Mouse (Mus musculus): ENCODE data around the gene Myo9b. TPM values are rescaled to one million over a fixed set of nuclear protein-coding genes. Genes with fewer than 3 reads are reported as not detected.

Gene Myo9b
- polyA plus RNA-seq, 1 experiment = 12.4 TPM

Other genes starting within 250 kb of the Myo9b start
- 7.6 and 8.4 TPM in 2 replicates for gene Haus8, start 220 bp downstream of the Myo9b start, polyA plus RNA-seq (2012; rRNA removed)
- 218 and 244 TPM in 2 replicates for gene Use1, start 94.1 kb downstream of the Myo9b start, polyA plus RNA-seq (2012; rRNA removed)
- 10.3 and 12.0 TPM in 2 replicates for gene Ocel1, start 98.6 kb downstream of the Myo9b start, polyA plus RNA-seq (2012; rRNA removed)
- 65.7 and 75.0 TPM in 2 replicates for gene Nr2f6, start 109.2 kb downstream of the Myo9b start, polyA plus RNA-seq (2012; rRNA removed)
- 22.0 and 23.9 TPM in 2 replicates for gene Ushbp1, start 123.1 kb downstream of the Myo9b start, polyA plus RNA-seq (2012; rRNA removed)
- gene Babam1, start 124.1 kb downstream of the Myo9b start, polyA plus RNA-seq (2012; rRNA removed) = 87.3 and 92.4 TPM in 2 replicates
- 1.9 and 2.6 TPM in 2 replicates for gene Ankle1, start 133.3 kb downstream of the Myo9b start, polyA plus RNA-seq (2012; rRNA removed)
- gene Abhd8, start 190.9 kb downstream of the Myo9b start, polyA plus RNA-seq (2012; rRNA removed) = 43.8 and 49.5 TPM in 2 replicates
- gene Mrpl34, start 192.2 kb downstream of the Myo9b start, polyA plus RNA-seq (2012; rRNA removed) = 38.5 and 45.3 TPM in 2 replicates
- gene Dda1, start 196.5 kb downstream of the Myo9b start, polyA plus RNA-seq (2012; rRNA removed) = 56.7 and 67.3 TPM in 2 replicates
- 22.1 and 23.9 TPM in 2 replicates for gene Ano8, start 213.2 kb downstream of the Myo9b start, polyA plus RNA-seq (2012; rRNA removed)
- gene Gtpbp3, start 215.4 kb downstream of the Myo9b start, polyA plus RNA-seq (2012; rRNA removed) = 21.9 and 25.5 TPM in 2 replicates
- gene Plvap, start 239.0 kb downstream of the Myo9b start, polyA plus RNA-seq (2012; rRNA removed) = 59.3 and 67.0 TPM in 2 replicates

Measured in urinary bladder, adult 2 months (tissue).